9 mouse cellular contexts compared by ENCODE assay signal in genomic region chr6:90763959-90764591, GRCm38 (mm10).
DNase-seq lines count a peak whose midpoint lies in the region; ATAC-seq and TF ChIP-seq lines count a peak whose summit lies in the region.
"Had no signal": no experiment of that assay in that cellular context is flagged by ENCODE, and none has a peak within 500 bp of the region (broad histone marks: within the 10 kb centered on the region; RNA-seq: fewer than 3 reads in every experiment).

No protein-coding gene starts in this region.

- H3K9me3 ChIP-seq in neural tube, embryonic 11.5 days (ENCODE audit: control insufficient read depth, low read length) = no peaks in the 10 kb centered on the region
- H3K9me3 ChIP-seq in embryonic facial prominence, embryonic 10.5 days = no peaks in the 10 kb centered on the region
- no peaks in the 10 kb centered on the region for H3K9me3 ChIP-seq in limb, embryonic 13.5 days
- no peaks in the 10 kb centered on the region for H3K9me3 ChIP-seq in midbrain, postnatal 0 days (ENCODE audit: low read length)
- H3K9me3 ChIP-seq: G1E had no signal

- 54% methylated on average over 18 of the region's 18 CpGs for WGBS in neural tube, embryonic 11.5 days
- WGBS in embryonic facial prominence, embryonic 10.5 days = 44% methylated on average over 18 of the region's 18 CpGs
- WGBS in limb, embryonic 13.5 days = 40% methylated on average over 18 of the region's 18 CpGs
- 34% methylated on average over 18 of the region's 18 CpGs for WGBS in midbrain, postnatal 0 days

- no peak overlapping the region for H3K4me2 ChIP-seq in neural tube, embryonic 11.5 days (ENCODE audit: low read depth)
- peak overlapping the region; percentile 37 for H3K4me2 ChIP-seq in limb, embryonic 13.5 days (replicated peaks)
- no peak overlapping the region for H3K4me2 ChIP-seq in midbrain, postnatal 0 days (ENCODE audit: low read depth, low read length, poor library complexity, severe bottlenecking)

- DNase-seq in neural tube, embryonic 11.5 days (ENCODE audit: low spot score) = peak; percentile 34
- no peak for DNase-seq in neural tube, embryonic 10.5 days (ENCODE audit: extremely low spot score, low spot score)
- DNase-seq in embryonic facial prominence, embryonic 10.5 days (ENCODE audit: low spot score) = peak; percentile 44
- DNase-seq in heart, adult 8-10 months (ENCODE audit: low spot score) = peak; percentile 89
- DNase-seq in kidney, adult 18-20 months = peak; percentile 54
- peak; percentile 62 for DNase-seq in midbrain, postnatal 0 days (ENCODE audit: low spot score)
- peak; percentile 95 for DNase-seq in testis, postnatal 10 days (ENCODE audit: low spot score)

- H3K4me3 ChIP-seq in neural tube, embryonic 11.5 days (ENCODE audit: low read depth, low read length) = no peak overlapping the region
- H3K4me3 ChIP-seq in embryonic facial prominence, embryonic 10.5 days = no peak overlapping the region
- H3K4me3 ChIP-seq in limb, embryonic 13.5 days = no peak overlapping the region
- no peak overlapping the region for H3K4me3 ChIP-seq in midbrain, postnatal 0 days (ENCODE audit: low read depth, low read length)

- no peaks in the 10 kb centered on the region for H3K27me3 ChIP-seq in neural tube, embryonic 11.5 days (ENCODE audit: control insufficient read depth, insufficient read depth, low read length)
- H3K27me3 ChIP-seq in embryonic facial prominence, embryonic 10.5 days (replicated peaks; ENCODE audit: low read depth, poor library complexity, severe bottlenecking) = 0 out of 2 replicates have a peak, but pooled peaks cover 3% of the 10 kb centered on the region
- no peaks in the 10 kb centered on the region for H3K27me3 ChIP-seq in limb, embryonic 13.5 days
- no peaks in the 10 kb centered on the region for H3K27me3 ChIP-seq in midbrain, postnatal 0 days (ENCODE audit: insufficient read depth, low read length)

- TF ChIP-seq CTCF in midbrain, postnatal 0 days (IDR thresholded peaks at IDR 0.05) = no peak

- 0 out of 2 replicates have a peak overlapping the region, but pooled peaks have one; percentile 10 for H3K9ac ChIP-seq in neural tube, embryonic 11.5 days (ENCODE audit: low read length)
- no peak overlapping the region for H3K9ac ChIP-seq in limb, embryonic 13.5 days
- 0 out of 2 replicates have a peak overlapping the region, but pooled peaks have one; percentile 1 for H3K9ac ChIP-seq in midbrain, postnatal 0 days (replicated peaks; ENCODE audit: low read length, poor library complexity, severe bottlenecking)

- H3K4me1 ChIP-seq in neural tube, embryonic 11.5 days (ENCODE audit: control insufficient read depth, insufficient read depth, low read length) = peaks cover 9% of the 10 kb centered on the region
- H3K4me1 ChIP-seq in embryonic facial prominence, embryonic 10.5 days = peaks cover 36% of the 10 kb centered on the region
- H3K4me1 ChIP-seq in limb, embryonic 13.5 days = peaks cover 19% of the 10 kb centered on the region
- H3K4me1 ChIP-seq in midbrain, postnatal 0 days (ENCODE audit: insufficient read depth, low read length) = peaks cover 7% of the 10 kb centered on the region; the same call in 1 of the 2 replicates

- ATAC-seq in neural tube, embryonic 11.5 days (ENCODE audit: insufficient read depth, low FRiP score, low TSS enrichment) = 0 out of 2 replicates have a peak, but pooled peaks have one; percentile 18
- ATAC-seq in limb, embryonic 13.5 days (ENCODE audit: low FRiP score, low read depth) = peak; percentile 76
- peak; percentile 68 for ATAC-seq in midbrain, postnatal 0 days (ENCODE audit: low FRiP score)

- H3K36me3 ChIP-seq in neural tube, embryonic 11.5 days (ENCODE audit: control insufficient read depth, insufficient read depth, low read length) = no peaks in the 10 kb centered on the region
- H3K36me3 ChIP-seq in embryonic facial prominence, embryonic 10.5 days (replicated peaks) = no peaks in the 10 kb centered on the region
- no peaks in the 10 kb centered on the region for H3K36me3 ChIP-seq in limb, embryonic 13.5 days
- no peaks in the 10 kb centered on the region for H3K36me3 ChIP-seq in midbrain, postnatal 0 days (ENCODE audit: insufficient read depth, low read length)
- H3K36me3 ChIP-seq: G1E had no signal

- H3K27ac ChIP-seq in neural tube, embryonic 11.5 days (ENCODE audit: low read depth, low read length) = peak overlapping the region; percentile 53; the same call in 1 of the 2 replicates
- peak overlapping the region; percentile 69 for H3K27ac ChIP-seq in embryonic facial prominence, embryonic 10.5 days (replicated peaks)
- H3K27ac ChIP-seq in limb, embryonic 13.5 days = peak overlapping the region; percentile 44; the same call in 1 of the 2 replicates
- peak overlapping the region; percentile 32; the same call in 1 of the 2 replicates for H3K27ac ChIP-seq in midbrain, postnatal 0 days (ENCODE audit: low read depth, low read length)

Comparison
In these comparisons a context has a peak if more than half of its experiments do, and no peak if none do; other contexts are left out.
1. ATAC-seq: peak in every context shown above with its lines; median percentile 76 in limb, embryonic 13.5 days; 68 in midbrain, postnatal 0 days; 18 in neural tube, embryonic 11.5 days.